Mouse (Mus musculus) MEL (cell line): Measurements from ENCODE around the gene Gramd1c. TPM values are rescaled to one million over a fixed set of nuclear protein-coding genes. Genes with fewer than 3 reads are reported as not detected.

Experiments
- DNase-seq: peaks from one replicate; pipeline ENCODE4 v3.0.0; 2011; ENCODE audit warnings: low read depth, low spot score
- H3K27ac ChIP-seq: 2 replicates; pipeline ENCODE4 v1.5.1; 2012; ENCODE audit warnings: low read depth, mild to moderate bottlenecking, control low read depth, low read length, moderate library complexity; ENCODE audit not compliant: control insufficient read depth
- H3K27me3 ChIP-seq, 2 experiments: fragments of 150-350 bp in 1 of 2; sonication (generic) in 1 of 2; 2 replicates each; pipeline ENCODE4 v1.6.1; 2012; ENCODE audit warnings: low read length in 2 of 2, mild to moderate bottlenecking in 2 of 2, improper control_type of control experiment in 1 of 2, moderate library complexity in 1 of 2; ENCODE audit not compliant: insufficient read depth in 2 of 2, control insufficient read depth in 1 of 2
- H3K36me3 ChIP-seq, 2 experiments: 2 replicates each; pipeline ENCODE4 v1.6.1; 2012 to 2014; ENCODE audit warnings: low read length in 2 of 2, improper control_type of control experiment in 1 of 2, inconsistent platforms in 1 of 2, mild to moderate bottlenecking in 1 of 2; ENCODE audit not compliant: insufficient read depth in 2 of 2, control insufficient read depth in 1 of 2
- H3K4me1 ChIP-seq, 2 experiments: fragments of 150-350 bp in 1 of 2; sonication (generic) in 1 of 2; 2 replicates each; pipeline ENCODE4 v1.6.1; 2012; ENCODE audit warnings: low read length in 2 of 2, improper control_type of control experiment in 1 of 2, mild to moderate bottlenecking in 1 of 2; ENCODE audit not compliant: insufficient read depth in 2 of 2, control insufficient read depth in 1 of 2
- H3K4me3 ChIP-seq, 2 experiments: fragments of 150-350 bp in 1 of 2; sonication (generic) in 1 of 2; 2 replicates each; pipeline ENCODE4 v1.5.1; 2012; ENCODE audit warnings: low read depth in 2 of 2, low read length in 2 of 2, mild to moderate bottlenecking in 2 of 2, moderate library complexity in 2 of 2, control low read depth in 1 of 2, improper control_type of control experiment in 1 of 2; ENCODE audit not compliant: control insufficient read depth in 1 of 2, insufficient read depth in 1 of 2
- H3K79me2 ChIP-seq: 2 replicates; pipeline ENCODE4 v1.6.1; 2012; ENCODE audit warnings: mild to moderate bottlenecking, low read length, moderate library complexity; ENCODE audit not compliant: control insufficient read depth, poor library complexity, insufficient read depth
- H3K9ac ChIP-seq: 2 replicates; pipeline ENCODE4 v1.6.1; 2012; ENCODE audit warnings: low read depth, mild to moderate bottlenecking, control low read depth, low read length, moderate library complexity; ENCODE audit not compliant: control insufficient read depth, poor library complexity, severe bottlenecking
- H3K9me3 ChIP-seq: fragments of 150-350 bp; sonication (generic); replicated peaks from 2 replicates; pipeline ENCODE4 v1.6.1; 2012; ENCODE audit warnings: mild to moderate bottlenecking, low read length, improper control_type of control experiment, moderate library complexity; ENCODE audit not compliant: insufficient read depth
- CHD1 ChIP-seq: IDR thresholded peaks from 2 replicates; pipeline ENCODE4 v1.6.1; 2012; ENCODE audit warnings: low read depth, mild to moderate bottlenecking, inconsistent platforms, low read length, improper control_type of control experiment
- CTCF ChIP-seq, 3 experiments: IDR thresholded peaks in 2 of 3; conservative IDR thresholded peaks in 1 of 3; 2 replicates each; pipeline ENCODE4 v1.5.1; 2011 to 2012; ENCODE audit warnings: low read length in 3 of 3, low read depth in 2 of 3, mild to moderate bottlenecking in 2 of 3, improper control_type of control experiment in 1 of 3, inconsistent platforms in 1 of 3, mixed read lengths in 1 of 3, moderate library complexity in 1 of 3; ENCODE audit not compliant: control insufficient read depth in 1 of 3, insufficient read depth in 1 of 3, poor library complexity in 1 of 3, severe bottlenecking in 1 of 3
- E2F4 ChIP-seq: IDR thresholded peaks from 2 replicates; pipeline ENCODE4 v1.6.1; 2011; ENCODE audit warnings: low read depth, low read length, improper control_type of control experiment, borderline replicate concordance
- GABPA ChIP-seq: IDR thresholded peaks from 2 replicates; pipeline ENCODE4 v1.6.1; 2012; ENCODE audit warnings: low read depth, mild to moderate bottlenecking, inconsistent platforms, low read length, improper control_type of control experiment, moderate library complexity
- GATA1 ChIP-seq: IDR thresholded peaks from 2 replicates; pipeline ENCODE4 v1.6.1; 2011; ENCODE audit warnings: low read depth, low read length, improper control_type of control experiment
- HCFC1 ChIP-seq: IDR thresholded peaks from 2 replicates; pipeline ENCODE4 v1.6.1; 2012; ENCODE audit warnings: low read depth, mild to moderate bottlenecking, inconsistent platforms, low read length, improper control_type of control experiment, moderate library complexity
- JUND ChIP-seq: IDR thresholded peaks from 2 replicates; pipeline ENCODE4 v1.6.1; 2011; ENCODE audit warnings: low read depth, mild to moderate bottlenecking, improper control_type of control experiment, low read length
- KAT2A ChIP-seq: conservative IDR thresholded peaks from 2 replicates; pipeline ENCODE4 v1.6.1; 2012; ENCODE audit warnings: low read depth, low read length, improper control_type of control experiment, inconsistent platforms
- MAFK ChIP-seq: IDR thresholded peaks from 2 replicates; pipeline ENCODE4 v1.6.1; 2011; ENCODE audit warnings: low read depth, mild to moderate bottlenecking, low read length, improper control_type of control experiment, borderline replicate concordance
- MAX ChIP-seq: IDR thresholded peaks from 2 replicates; pipeline ENCODE4 v1.6.1; 2011; ENCODE audit warnings: low read length, improper control_type of control experiment
- MEF2A ChIP-seq: IDR thresholded peaks from 2 replicates; pipeline ENCODE4 v1.6.1; 2014; ENCODE audit warnings: low read depth, mild to moderate bottlenecking, inconsistent platforms, low read length, improper control_type of control experiment; ENCODE audit not compliant: poor library complexity, insufficient replicate concordance, severe bottlenecking; ENCODE audit errors: extremely low read depth
- MYB ChIP-seq: IDR thresholded peaks from 2 replicates; pipeline ENCODE4 v1.6.1; 2011; ENCODE audit warnings: mild to moderate bottlenecking, low read depth, low read length, improper control_type of control experiment
- NELFE ChIP-seq: IDR thresholded peaks from 2 replicates; pipeline ENCODE4 v1.6.1; 2011; ENCODE audit warnings: low read depth, low read length, improper control_type of control experiment
- POLR2A ChIP-seq, 2 experiments: IDR thresholded peaks; 2 replicates each; pipeline ENCODE4 v1.6.1; 2011 to 2012; ENCODE audit warnings: low read length in 2 of 2, mild to moderate bottlenecking in 2 of 2, control low read depth in 1 of 2, improper control_type of control experiment in 1 of 2, low read depth in 1 of 2, moderate library complexity in 1 of 2; ENCODE audit not compliant: control insufficient read depth in 1 of 2, insufficient read depth in 1 of 2, poor library complexity in 1 of 2
- RAD21 ChIP-seq: IDR thresholded peaks from 2 replicates; pipeline ENCODE4 v1.6.1; 2011; ENCODE audit warnings: mild to moderate bottlenecking, low read depth, low read length, improper control_type of control experiment
- RCOR1 ChIP-seq: IDR thresholded peaks from 2 replicates; pipeline ENCODE4 v1.6.1; 2012; ENCODE audit warnings: low read depth, mild to moderate bottlenecking, inconsistent platforms, low read length, improper control_type of control experiment
- SMC3 ChIP-seq: IDR thresholded peaks from 2 replicates; pipeline ENCODE4 v1.6.1; 2011; ENCODE audit warnings: low read depth, low read length, improper control_type of control experiment
- TBP ChIP-seq: IDR thresholded peaks from 2 replicates; pipeline ENCODE4 v1.8.0; 2011; ENCODE audit warnings: low read depth, low read length, improper control_type of control experiment
- TCF12 ChIP-seq: IDR thresholded peaks from 2 replicates; pipeline ENCODE4 v1.6.1; 2014; ENCODE audit warnings: low read depth, mild to moderate bottlenecking, inconsistent platforms, low read length, improper control_type of control experiment, moderate library complexity
- USF1 ChIP-seq: IDR thresholded peaks from 2 replicates; pipeline ENCODE4 v1.6.1; 2014; ENCODE audit warnings: low read depth, mild to moderate bottlenecking, inconsistent platforms, low read length, improper control_type of control experiment, moderate library complexity
- USF2 ChIP-seq, 2 experiments: IDR thresholded peaks; 2 replicates each; pipeline ENCODE4 v1.6.1; 2011 to 2012; ENCODE audit warnings: improper control_type of control experiment in 2 of 2, low read length in 2 of 2, borderline replicate concordance in 1 of 2, inconsistent platforms in 1 of 2, low read depth in 1 of 2, mild to moderate bottlenecking in 1 of 2; ENCODE audit not compliant: insufficient read depth in 1 of 2
- polyA plus RNA-seq, 2 experiments: library from polyadenylated mRNA; stranded (reverse) in 1 of 2; unstranded in 1 of 2; fragments of >175 nt in 1 of 2; fragments of >200 nt in 1 of 2; gene quantifications; 2 replicates each; pipeline versions ENCODE4 v1.2.1 to v1.2.4; 2012; ENCODE audit warnings: low replicate concordance in 2 of 2, low read depth in 1 of 2; ENCODE audit not compliant: insufficient read length in 2 of 2, insufficient read depth in 1 of 2, missing spikeins in 1 of 2
- total RNA-seq: library from RNA; depleted of rRNA; stranded (reverse); fragments of 300-350 nt; gene quantifications from 2 replicates; pipeline ENCODE4 v1.2.3, GENCODE M21; 2012

The Gramd1c gene
- total and polyA plus RNA-seq, 3 experiments, result 1.5 to 2.7 TPM; not detected in 1

DNA sequence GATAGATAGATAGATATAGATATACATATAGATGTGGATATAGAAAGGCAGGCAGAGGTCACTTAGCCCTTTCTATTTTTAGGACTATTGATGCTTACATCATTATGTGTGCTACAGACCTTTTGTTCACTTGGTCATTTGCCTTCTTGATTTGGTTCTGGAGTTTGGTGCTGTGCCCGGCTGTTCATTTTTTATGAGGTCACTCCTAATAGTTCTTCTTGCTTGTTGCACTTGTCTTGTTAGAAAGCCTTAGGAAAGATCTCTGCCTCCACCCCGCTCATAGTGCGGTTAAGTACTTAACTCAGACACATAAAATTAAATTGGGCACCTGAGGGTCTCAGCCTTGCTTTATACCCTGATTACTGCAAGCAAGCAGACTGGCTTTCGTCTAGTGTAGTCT lies 122.3 kb downstream of the Gramd1c start:
- no peak for DNase-seq
- Histone ChIP-seq H3K9ac (no peak overlapping the region), H3K27me3 (no peaks in the 10 kb centered on the region), H3K4me3 (no peak overlapping the region), H3K79me2 (no peaks in the 10 kb centered on the region), H3K27ac (no peak overlapping the region), H3K9me3 (no peaks in the 10 kb centered on the region), H3K36me3 (peaks cover 0 to 6% of the 10 kb centered on the region in 2 experiments; a peak in 2 of 4 replicates), H3K4me1 (peaks cover 2 to 3% of the 10 kb centered on the region in 2 experiments; a peak in 3 of 4 replicates)
- TF ChIP-seq MAX (no peak), TCF12 (no peak), POLR2A (IDR thresholded peaks at IDR 0.05; ENCODE audit: control insufficient read depth in 1 of 2, insufficient read depth in 1 of 2, low read depth in 1 of 2, low read length in 2 of 2, poor library complexity in 1 of 2) (no peak), CHD1 (no peak), MEF2A (no peak), GABPA (no peak), SMC3 (no peak)

DNA sequence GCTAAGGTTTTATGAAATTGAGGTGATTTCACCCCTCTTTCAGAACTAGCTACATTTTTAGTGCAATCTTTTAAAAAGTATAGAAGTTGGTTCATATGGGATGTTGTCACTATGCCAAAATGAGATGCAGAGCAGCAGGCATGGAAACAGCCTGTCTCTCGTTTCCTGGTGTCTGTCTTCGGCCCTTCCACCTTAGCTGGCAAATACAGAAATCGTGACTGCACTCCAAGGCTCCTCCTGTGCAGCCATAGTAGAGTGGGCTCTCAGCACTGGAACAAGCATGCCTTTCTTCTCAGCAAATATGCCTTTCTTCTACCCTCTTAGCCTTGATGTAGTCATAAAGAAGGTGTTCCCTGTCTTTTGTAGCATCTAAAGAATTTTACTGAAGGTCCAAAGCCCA lies 127.3 kb downstream of the Gramd1c start:
- Histone ChIP-seq H3K9me3 (no peaks in the 10 kb centered on the region), H3K36me3 (peaks cover 0 to 6% of the 10 kb centered on the region in 2 experiments; a peak in 2 of 4 replicates), H3K27me3 (no peaks in the 10 kb centered on the region), H3K4me3 (no peak overlapping the region), H3K27ac (no peak overlapping the region), H3K79me2 (no peaks in the 10 kb centered on the region), H3K4me1 (peaks cover 2 to 3% of the 10 kb centered on the region in 2 experiments; a peak in 3 of 4 replicates), H3K9ac (no peak overlapping the region)
- no peak for TF ChIP-seq MYB
- no peak for TF ChIP-seq JUND
- no peak for DNase-seq

DNA sequence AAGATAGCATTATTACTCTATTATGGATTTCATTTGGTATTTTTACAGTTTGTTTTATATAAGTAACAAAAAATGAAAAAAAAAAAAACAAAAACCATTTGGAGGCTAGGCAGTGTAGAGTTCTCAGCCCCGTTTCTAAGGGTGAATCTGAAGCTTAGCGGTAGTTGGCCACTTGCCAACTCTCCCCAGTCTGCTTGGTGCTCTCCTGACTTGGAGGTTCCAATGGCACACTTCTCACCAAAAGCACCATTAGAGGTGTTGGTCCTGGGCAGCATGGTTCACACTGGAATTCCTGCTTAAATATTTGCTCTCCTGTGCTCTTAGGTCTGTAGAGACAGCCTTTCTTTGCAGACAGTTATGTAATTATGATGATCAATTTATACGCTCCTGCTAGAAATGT lies 127.8 kb downstream of the Gramd1c start:
- Histone ChIP-seq H3K9ac (no peak overlapping the region), H3K4me3 (no peak overlapping the region), H3K79me2 (no peaks in the 10 kb centered on the region), H3K4me1 (peaks cover 2 to 3% of the 10 kb centered on the region in 2 experiments; a peak in 3 of 4 replicates), H3K27ac (no peak overlapping the region), H3K9me3 (no peaks in the 10 kb centered on the region), H3K36me3 (peaks cover 0 to 6% of the 10 kb centered on the region in 2 experiments; a peak in 2 of 4 replicates), H3K27me3 (no peaks in the 10 kb centered on the region)
- peak; percentile 67 for DNase-seq
- TF ChIP-seq USF2 (IDR thresholded peaks at IDR 0.05; ENCODE audit: borderline replicate concordance in 1 of 2, insufficient read depth in 1 of 2, low read depth in 1 of 2, low read length in 2 of 2), result no peak
- TF ChIP-seq RAD21, result no peak
- TF ChIP-seq GATA1, result no peak
- no peak for TF ChIP-seq E2F4
- TF ChIP-seq MAFK, result no peak
- no peak for TF ChIP-seq KAT2A
- no peak for TF ChIP-seq RCOR1
- TF ChIP-seq CTCF (IDR thresholded peaks at IDR 0.05 in 2 of 3, conservative IDR thresholded peaks at IDR 0.05 in 1 of 3; ENCODE audit: control insufficient read depth in 1 of 3, insufficient read depth in 1 of 3, low read depth in 2 of 3, low read length in 3 of 3, poor library complexity in 1 of 3, severe bottlenecking in 1 of 3), result no peak
- TF ChIP-seq USF1, result no peak
- no peak for TF ChIP-seq HCFC1
- no peak for TF ChIP-seq TBP
- TF ChIP-seq MEF2A, result no peak
- no peak for TF ChIP-seq NELFE
